Mouse (Mus musculus): ENCODE measurements at regions not wholly inside any gene's neighbourhood (a gene's known extent, or its start where the extent isn't known, plus 50 kb on each side); places are given as distances from the start of the nearest gene placed in this dataset.

DNA sequence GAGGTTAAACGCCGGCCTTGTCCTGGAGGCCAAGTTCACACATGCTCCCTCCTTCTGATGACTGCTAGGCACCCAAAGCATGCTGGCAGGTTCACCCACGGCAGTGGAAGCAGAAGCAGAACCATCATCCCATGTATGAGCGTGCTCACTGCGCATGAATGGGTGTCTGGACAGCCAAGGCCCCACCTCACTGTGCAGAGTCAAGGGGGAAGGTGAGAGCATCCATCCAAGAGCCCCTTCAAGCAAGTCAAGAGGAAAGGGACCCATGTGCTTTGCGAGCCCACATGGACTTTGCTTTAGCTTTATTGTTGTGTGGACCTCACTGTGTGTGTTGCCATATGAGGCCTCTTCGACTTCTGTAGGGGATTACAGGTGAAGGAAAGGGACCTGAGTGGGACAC, 319.9 kb downstream of the Rps6kc1 start:
- no peak overlapping the region for H3K4me3 ChIP-seq (ENCODE audit: control insufficient read depth in 1 of 2, insufficient read depth in 1 of 2, low read depth in 1 of 2, low read length in 2 of 2)
- no peak overlapping the region for H3K27ac ChIP-seq (replicated peaks in 1 of 2; ENCODE audit: control insufficient read depth in 1 of 2, insufficient read depth in 1 of 2, low read depth in 2 of 2, low read length in 2 of 2)
- H3K9me3 ChIP-seq (ENCODE audit: control insufficient read depth, low read length), result no peaks in the 10 kb centered on the region
- WGBS, result 85% methylated on average over 7 of the region's 7 CpGs
- no peak overlapping the region for H3K9ac ChIP-seq (ENCODE audit: low read length)
- H3K36me3 ChIP-seq (ENCODE audit: control insufficient read depth, insufficient read depth, low read length), result no peaks in the 10 kb centered on the region
- no peak overlapping the region for H3K4me2 ChIP-seq (ENCODE audit: low read length)
- no peaks in the 10 kb centered on the region for H3K4me1 ChIP-seq (ENCODE audit: control insufficient read depth in 2 of 2, insufficient read depth in 2 of 2, low read length in 2 of 2)
- no peaks in the 10 kb centered on the region for H3K27me3 ChIP-seq (ENCODE audit: control insufficient read depth, insufficient read depth, low read length)
- ATAC-seq (ENCODE audit: insufficient number of reproducible peaks, insufficient read depth, low FRiP score, low read depth), result no peak

- H3K4me2 ChIP-seq (ENCODE audit: low read length), result no peak overlapping the region
- WGBS, result 27% methylated on average over 2 of the region's 2 CpGs
- H3K9me3 ChIP-seq (ENCODE audit: control insufficient read depth, low read length), result no peaks in the 10 kb centered on the region
- ATAC-seq (ENCODE audit: insufficient number of reproducible peaks, insufficient read depth, low FRiP score, low read depth), result no peak
- no peak overlapping the region for H3K27ac ChIP-seq (replicated peaks in 1 of 2; ENCODE audit: control insufficient read depth in 1 of 2, insufficient read depth in 1 of 2, low read depth in 2 of 2, low read length in 2 of 2)
- H3K4me3 ChIP-seq (ENCODE audit: control insufficient read depth in 1 of 2, insufficient read depth in 1 of 2, low read depth in 1 of 2, low read length in 2 of 2), result no peak overlapping the region
- no peak overlapping the region for H3K9ac ChIP-seq (ENCODE audit: low read length)
- H3K36me3 ChIP-seq (ENCODE audit: control insufficient read depth, insufficient read depth, low read length), result no peaks in the 10 kb centered on the region
- no peaks in the 10 kb centered on the region for H3K4me1 ChIP-seq (ENCODE audit: control insufficient read depth in 2 of 2, insufficient read depth in 2 of 2, low read length in 2 of 2)
- no peaks in the 10 kb centered on the region for H3K27me3 ChIP-seq (ENCODE audit: control insufficient read depth, insufficient read depth, low read length)
Observed at GRCm38 (mm10) chr1:190589586-190589985, 322.0 kb downstream of the Rps6kc1 start.

DNA sequence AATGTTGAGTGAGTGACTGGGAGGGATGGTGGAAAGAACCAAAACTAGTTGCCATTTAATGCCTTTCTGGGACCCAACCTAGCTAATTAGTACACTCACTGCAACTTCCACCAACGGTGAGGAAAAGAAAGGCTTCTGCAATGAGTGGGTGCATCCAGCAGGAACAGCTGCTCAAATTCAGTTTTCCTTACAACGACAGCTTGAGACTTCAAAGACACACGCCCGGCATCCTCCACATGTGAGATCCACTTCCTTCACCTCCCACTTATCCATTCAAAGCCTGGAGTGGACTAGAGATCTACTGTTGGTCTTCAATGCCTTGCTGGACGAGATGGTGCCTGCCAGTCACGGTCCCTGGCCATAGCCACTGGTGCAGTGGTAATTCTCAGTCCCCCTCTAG, 328.3 kb downstream of the Rps6kc1 start:
- 70% methylated on average over 6 of the region's 6 CpGs for WGBS

DNA sequence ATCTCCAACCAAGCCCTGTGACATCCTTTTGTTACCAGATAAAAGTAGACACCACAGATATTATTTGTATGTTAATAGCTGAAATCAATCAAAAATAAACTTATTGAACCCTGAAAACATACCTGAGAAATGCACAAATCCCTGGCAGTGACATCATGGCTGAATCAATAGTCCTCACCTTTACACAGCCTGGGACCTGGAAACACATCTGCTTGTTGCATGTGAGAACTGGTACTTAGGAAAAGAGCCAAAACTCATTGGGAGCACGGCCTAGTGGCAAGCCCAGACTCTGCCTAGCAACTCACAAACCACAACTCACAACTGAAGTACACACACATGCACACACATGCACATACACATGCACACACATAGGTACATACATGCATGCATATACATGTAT, 330.9 kb downstream of the Rps6kc1 start:
- ATAC-seq (ENCODE audit: insufficient number of reproducible peaks, insufficient read depth, low FRiP score, low read depth), result no peak
- Histone ChIP-seq H3K9me3 (ENCODE audit: control insufficient read depth, low read length) (no peaks in the 10 kb centered on the region), H3K4me2 (ENCODE audit: low read length) (no peak overlapping the region), H3K27ac (replicated peaks in 1 of 2; ENCODE audit: control insufficient read depth in 1 of 2, insufficient read depth in 1 of 2, low read depth in 2 of 2, low read length in 2 of 2) (no peak overlapping the region), H3K4me3 (ENCODE audit: control insufficient read depth in 1 of 2, insufficient read depth in 1 of 2, low read depth in 1 of 2, low read length in 2 of 2) (no peak overlapping the region), H3K9ac (ENCODE audit: low read length) (no peak overlapping the region), H3K36me3 (ENCODE audit: control insufficient read depth, insufficient read depth, low read length) (no peaks in the 10 kb centered on the region), H3K4me1 (ENCODE audit: control insufficient read depth in 2 of 2, insufficient read depth in 2 of 2, low read length in 2 of 2) (no peaks in the 10 kb centered on the region), H3K27me3 (ENCODE audit: control insufficient read depth, insufficient read depth, low read length) (no peaks in the 10 kb centered on the region)
- 76% methylated on average over 1 of the region's 1 CpGs for WGBS

More for the DNA sequence above, 328.3 kb downstream of the Rps6kc1 start:
- no peak for ATAC-seq (ENCODE audit: insufficient number of reproducible peaks, insufficient read depth, low FRiP score, low read depth)
- Histone ChIP-seq H3K4me1 (ENCODE audit: control insufficient read depth in 2 of 2, insufficient read depth in 2 of 2, low read length in 2 of 2) (no peaks in the 10 kb centered on the region), H3K4me3 (ENCODE audit: control insufficient read depth in 1 of 2, insufficient read depth in 1 of 2, low read depth in 1 of 2, low read length in 2 of 2) (no peak overlapping the region), H3K36me3 (ENCODE audit: control insufficient read depth, insufficient read depth, low read length) (no peaks in the 10 kb centered on the region), H3K9me3 (ENCODE audit: control insufficient read depth, low read length) (no peaks in the 10 kb centered on the region), H3K27ac (replicated peaks in 1 of 2; ENCODE audit: control insufficient read depth in 1 of 2, insufficient read depth in 1 of 2, low read depth in 2 of 2, low read length in 2 of 2) (no peak overlapping the region), H3K27me3 (ENCODE audit: control insufficient read depth, insufficient read depth, low read length) (no peaks in the 10 kb centered on the region), H3K9ac (ENCODE audit: low read length) (no peak overlapping the region), H3K4me2 (ENCODE audit: low read length) (no peak overlapping the region)

DNA sequence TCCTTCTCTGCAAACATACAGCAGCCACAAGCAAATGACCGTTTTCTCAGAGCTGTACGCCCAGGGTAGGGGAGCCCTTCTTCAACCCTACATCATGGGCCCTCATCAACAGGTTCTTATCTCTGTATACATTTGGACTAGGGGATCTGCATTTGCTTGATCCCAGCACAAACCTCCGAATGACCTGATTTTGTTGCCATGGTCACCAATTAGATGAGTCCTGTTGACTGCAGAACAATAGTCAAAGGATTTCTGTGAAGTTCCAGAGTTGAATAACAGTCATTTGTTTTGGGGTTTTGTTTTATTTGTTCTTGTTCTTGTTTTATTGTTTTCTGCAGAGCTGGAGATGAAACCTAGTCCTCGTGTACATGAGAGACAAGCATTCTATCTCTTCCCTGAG, 340.6 kb downstream of the Rps6kc1 start:
- 0 out of 2 replicates have a peak, but pooled peaks cover 2% of the 10 kb centered on the region for H3K9me3 ChIP-seq (ENCODE audit: control insufficient read depth, low read length)
- no peaks in the 10 kb centered on the region for H3K27me3 ChIP-seq (ENCODE audit: control insufficient read depth, insufficient read depth, low read length)
- H3K27ac ChIP-seq (replicated peaks in 1 of 2; ENCODE audit: control insufficient read depth in 1 of 2, insufficient read depth in 1 of 2, low read depth in 2 of 2, low read length in 2 of 2), result no peak overlapping the region
- no peak for ATAC-seq (ENCODE audit: insufficient number of reproducible peaks, insufficient read depth, low FRiP score, low read depth)
- no peak overlapping the region for H3K4me3 ChIP-seq (ENCODE audit: control insufficient read depth in 1 of 2, insufficient read depth in 1 of 2, low read depth in 1 of 2, low read length in 2 of 2)
- 58% methylated on average over 4 of the region's 4 CpGs for WGBS
- H3K4me2 ChIP-seq (ENCODE audit: low read length), result no peak overlapping the region
- H3K36me3 ChIP-seq (ENCODE audit: control insufficient read depth, insufficient read depth, low read length), result no peaks in the 10 kb centered on the region
- H3K4me1 ChIP-seq (ENCODE audit: control insufficient read depth in 2 of 2, insufficient read depth in 2 of 2, low read length in 2 of 2), result no peaks in the 10 kb centered on the region
- H3K9ac ChIP-seq (ENCODE audit: low read length), result no peak overlapping the region

GRCm38 (mm10) chr1:190570563-190570962, 341.0 kb downstream of the Rps6kc1 start:
- H3K9me3 ChIP-seq (ENCODE audit: control insufficient read depth, low read length), result 0 out of 2 replicates have a peak, but pooled peaks cover 2% of the 10 kb centered on the region
- no peak overlapping the region for H3K4me2 ChIP-seq (ENCODE audit: low read length)
- no peak for ATAC-seq (ENCODE audit: insufficient number of reproducible peaks, insufficient read depth, low FRiP score, low read depth)
- H3K27me3 ChIP-seq (ENCODE audit: control insufficient read depth, insufficient read depth, low read length), result no peaks in the 10 kb centered on the region
- 87% methylated on average over 10 of the region's 10 CpGs for WGBS
- no peak overlapping the region for H3K4me3 ChIP-seq (ENCODE audit: control insufficient read depth in 1 of 2, insufficient read depth in 1 of 2, low read depth in 1 of 2, low read length in 2 of 2)
- H3K27ac ChIP-seq (replicated peaks in 1 of 2; ENCODE audit: control insufficient read depth in 1 of 2, insufficient read depth in 1 of 2, low read depth in 2 of 2, low read length in 2 of 2), result no peak overlapping the region
- H3K9ac ChIP-seq (ENCODE audit: low read length), result no peak overlapping the region
- H3K4me1 ChIP-seq (ENCODE audit: control insufficient read depth in 2 of 2, insufficient read depth in 2 of 2, low read length in 2 of 2), result no peaks in the 10 kb centered on the region
- no peaks in the 10 kb centered on the region for H3K36me3 ChIP-seq (ENCODE audit: control insufficient read depth, insufficient read depth, low read length)

DNA sequence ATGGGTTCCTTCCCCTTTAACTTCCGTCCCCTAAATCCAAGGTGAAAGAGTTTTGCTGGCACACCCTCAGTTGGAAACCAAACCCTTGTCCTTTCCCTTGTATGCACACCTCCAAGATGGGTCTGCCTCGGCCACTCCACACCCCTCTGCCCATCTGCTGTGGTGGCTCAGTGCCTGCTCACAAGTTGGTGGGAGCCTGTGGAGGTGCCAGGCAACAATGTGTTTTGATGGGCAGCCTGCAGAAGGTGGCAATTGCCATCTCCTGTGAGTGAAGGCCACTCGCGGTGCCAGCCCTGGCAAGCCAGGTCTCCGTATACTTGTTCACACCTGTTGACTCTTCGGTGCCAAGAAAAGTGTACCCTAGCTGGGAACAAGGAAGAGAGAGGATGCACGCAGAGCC, 344.8 kb downstream of the Rps6kc1 start:
- H3K9me3 ChIP-seq (ENCODE audit: control insufficient read depth, low read length), result 0 out of 2 replicates have a peak, but pooled peaks cover 2% of the 10 kb centered on the region
- H3K36me3 ChIP-seq (ENCODE audit: control insufficient read depth, insufficient read depth, low read length), result no peaks in the 10 kb centered on the region
- H3K9ac ChIP-seq (ENCODE audit: low read length), result no peak overlapping the region
- H3K27me3 ChIP-seq (ENCODE audit: control insufficient read depth, insufficient read depth, low read length), result no peaks in the 10 kb centered on the region; the same call in 1 of the 2 replicates
- no peak for ATAC-seq (ENCODE audit: insufficient number of reproducible peaks, insufficient read depth, low FRiP score, low read depth)
- 94% methylated on average over 7 of the region's 7 CpGs for WGBS
- no peak overlapping the region for H3K4me3 ChIP-seq (ENCODE audit: control insufficient read depth in 1 of 2, insufficient read depth in 1 of 2, low read depth in 1 of 2, low read length in 2 of 2)
- no peak overlapping the region for H3K4me2 ChIP-seq (ENCODE audit: low read length)
- H3K27ac ChIP-seq (replicated peaks in 1 of 2; ENCODE audit: control insufficient read depth in 1 of 2, insufficient read depth in 1 of 2, low read depth in 2 of 2, low read length in 2 of 2), result no peak overlapping the region
- peaks cover 0 to 3% of the 10 kb centered on the region in 2 experiments; a peak in 1 of 4 replicates for H3K4me1 ChIP-seq (ENCODE audit: control insufficient read depth in 2 of 2, insufficient read depth in 2 of 2, low read length in 2 of 2)

- Histone ChIP-seq H3K4me3 (ENCODE audit: control insufficient read depth in 1 of 2, insufficient read depth in 1 of 2, low read depth in 1 of 2, low read length in 2 of 2) (no peak overlapping the region), H3K36me3 (ENCODE audit: control insufficient read depth, insufficient read depth, low read length) (no peaks in the 10 kb centered on the region), H3K9ac (ENCODE audit: low read length) (no peak overlapping the region; the same call in 1 of the 2 replicates), H3K9me3 (ENCODE audit: control insufficient read depth, low read length) (no peaks in the 10 kb centered on the region), H3K27ac (replicated peaks in 1 of 2; ENCODE audit: control insufficient read depth in 1 of 2, insufficient read depth in 1 of 2, low read depth in 2 of 2, low read length in 2 of 2) (no peak overlapping the region), H3K4me1 (ENCODE audit: control insufficient read depth in 2 of 2, insufficient read depth in 2 of 2, low read length in 2 of 2) (peaks cover 0 to 3% of the 10 kb centered on the region in 2 experiments; a peak in 1 of 4 replicates), H3K4me2 (ENCODE audit: low read length) (no peak overlapping the region), H3K27me3 (ENCODE audit: control insufficient read depth, insufficient read depth, low read length) (no peaks in the 10 kb centered on the region; the same call in 1 of the 2 replicates)
- no peak for ATAC-seq (ENCODE audit: insufficient number of reproducible peaks, insufficient read depth, low FRiP score, low read depth)
- WGBS, result 29% methylated on average over 13 of the region's 13 CpGs
Observed at GRCm38 (mm10) chr1:190562865-190563457, 348.6 kb downstream of the Rps6kc1 start.

Data from heart, embryonic 14.5 days (tissue).